Mouse (Mus musculus): ENCODE measurements around the gene Ccnt1.
A peak's percentile ranks its signal among the peaks of the same experiment; 100 is the strongest.

Gene Ccnt1

GRCm38 (mm10) chr15:98510438-98511385, 60.0 kb downstream of the Ccnt1 start:
- peak in 1 of 2 experiments; percentile 59 for DNase-seq (ENCODE audit: low spot score in 2 of 2)

- DNase-seq (ENCODE audit: low spot score in 2 of 2) = no peak
Observed at GRCm38 (mm10) chr15:98509387-98509786, 61.3 kb downstream of the Ccnt1 start.

DNA sequence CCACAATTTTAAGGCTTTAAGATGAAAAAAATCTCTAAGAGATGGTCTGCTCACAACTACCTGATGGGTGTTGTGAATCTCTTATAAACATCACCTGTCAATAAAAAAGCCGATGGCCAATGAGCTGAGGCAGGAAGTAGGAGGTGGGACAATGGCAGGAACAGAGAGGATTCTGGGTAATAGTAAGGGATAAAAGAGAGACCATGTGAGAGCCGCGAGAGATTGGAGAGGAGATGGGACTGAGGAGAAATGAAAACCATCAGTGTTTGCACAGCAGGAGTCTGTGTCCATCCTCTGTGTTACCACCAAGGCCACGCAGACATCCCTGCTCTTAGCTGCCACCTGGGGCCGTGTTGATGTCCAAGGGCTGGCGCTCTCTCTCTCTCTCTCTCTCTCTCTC, 63.4 kb downstream of the Ccnt1 start:
- DNase-seq (ENCODE audit: low spot score in 2 of 2) = no peak

DNA sequence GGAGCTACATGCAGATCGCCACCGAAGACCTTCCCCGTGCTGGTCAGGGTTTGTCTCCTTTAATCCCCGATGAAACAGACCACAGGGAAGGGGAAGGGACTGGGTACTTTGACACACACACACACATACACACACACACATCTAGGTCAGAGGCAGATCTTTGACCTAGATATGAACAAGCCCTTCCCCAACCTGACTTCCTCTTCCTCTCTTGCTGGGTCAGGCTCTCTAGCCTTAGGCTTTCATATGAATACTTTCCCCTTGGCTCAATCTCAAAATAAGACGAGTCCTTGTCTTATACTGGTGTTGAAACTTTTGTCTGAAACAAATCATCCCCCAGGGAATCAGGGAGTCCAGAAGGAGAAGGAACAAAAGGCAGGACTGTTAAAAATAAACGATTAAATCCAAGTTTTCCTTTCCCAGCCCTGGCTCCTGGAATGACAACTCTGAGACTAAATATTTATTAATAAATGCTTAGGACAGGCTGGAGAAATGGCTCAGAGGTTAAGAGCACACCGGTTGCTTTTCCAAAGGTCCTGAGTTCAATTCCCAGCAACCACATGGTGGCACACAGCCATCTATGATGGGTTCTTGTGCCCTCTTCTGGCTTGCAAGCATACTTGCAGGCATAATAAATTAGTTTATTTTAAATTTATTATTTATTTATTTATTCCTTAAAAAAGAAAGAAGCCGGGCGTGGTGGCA, 64.3 kb downstream of the Ccnt1 start:
- no peak for DNase-seq (ENCODE audit: low spot score in 2 of 2)

GRCm38 (mm10) chr15:98504514-98504913, 66.2 kb downstream of the Ccnt1 start:
- DNase-seq (ENCODE audit: low spot score in 2 of 2) = peak; percentile 27 to 42

GRCm38 (mm10) chr15:98503317-98503716, 67.4 kb downstream of the Ccnt1 start:
- DNase-seq (ENCODE audit: low spot score in 2 of 2) = no peak

DNA sequence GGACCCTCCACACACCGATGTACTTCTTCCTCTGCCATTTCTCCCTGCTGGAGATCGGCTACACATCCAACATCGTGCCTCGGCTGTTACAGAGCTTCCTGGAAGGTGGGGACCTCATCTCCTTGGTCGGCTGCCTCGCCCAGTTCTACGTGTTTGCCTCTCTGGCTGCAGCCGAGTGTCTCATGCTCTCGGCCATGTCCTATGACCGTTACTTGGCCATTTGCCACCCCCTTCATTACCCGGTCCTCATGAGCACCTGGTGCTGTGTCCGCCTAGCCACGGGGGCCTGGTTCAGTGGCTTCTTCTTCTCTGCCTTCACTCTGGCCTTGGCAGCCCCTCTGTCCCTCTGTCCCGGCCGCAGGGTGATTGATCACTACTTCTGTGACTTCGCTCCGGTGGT, 73.1 kb downstream of the Ccnt1 start:
- no peak for DNase-seq (ENCODE audit: low spot score in 2 of 2)

GRCm38 (mm10) chr15:98492102-98492501, 78.6 kb downstream of the Ccnt1 start, which contains the start of gene Olfr279:
Olfr279 (plus strand) TSS chr15:98492402.
- DNase-seq (ENCODE audit: low spot score in 2 of 2) = no peak

DNA sequence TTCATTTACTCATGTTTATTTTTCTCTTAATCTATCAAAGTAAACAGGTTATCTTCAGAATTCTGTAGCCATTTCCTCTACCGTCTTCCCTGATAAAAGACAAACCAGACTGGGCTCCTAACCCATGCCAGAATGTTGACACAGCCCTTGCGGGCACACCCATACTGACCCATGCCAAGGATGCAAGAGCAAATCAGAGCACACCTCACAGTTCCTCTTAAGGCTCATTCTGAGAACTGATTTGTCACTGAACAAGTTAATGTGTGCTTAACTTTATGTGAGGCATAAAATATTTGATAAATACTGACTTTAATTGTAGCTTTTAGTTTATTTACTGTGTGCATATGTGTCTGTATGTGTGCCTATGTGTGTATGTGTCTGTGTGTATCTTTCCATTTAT, 79.4 kb downstream of the Ccnt1 start:
- DNase-seq (ENCODE audit: low spot score in 2 of 2) = no peak
